Mouse (Mus musculus) v-Abl transformed pro-B cells (cell line): Measurements from ENCODE around the gene Traf2.

Experiments used
- in situ Hi-C, 2 experiments: fragments of 400-800 bp; cut with MboI; formaldehyde crosslinking; loops; one replicate each; pipeline ENCODE4 v1.15.1; 2025; ENCODE audit not compliant: unreplicated experiment in 2 of 2

Gene Traf2

DNA sequence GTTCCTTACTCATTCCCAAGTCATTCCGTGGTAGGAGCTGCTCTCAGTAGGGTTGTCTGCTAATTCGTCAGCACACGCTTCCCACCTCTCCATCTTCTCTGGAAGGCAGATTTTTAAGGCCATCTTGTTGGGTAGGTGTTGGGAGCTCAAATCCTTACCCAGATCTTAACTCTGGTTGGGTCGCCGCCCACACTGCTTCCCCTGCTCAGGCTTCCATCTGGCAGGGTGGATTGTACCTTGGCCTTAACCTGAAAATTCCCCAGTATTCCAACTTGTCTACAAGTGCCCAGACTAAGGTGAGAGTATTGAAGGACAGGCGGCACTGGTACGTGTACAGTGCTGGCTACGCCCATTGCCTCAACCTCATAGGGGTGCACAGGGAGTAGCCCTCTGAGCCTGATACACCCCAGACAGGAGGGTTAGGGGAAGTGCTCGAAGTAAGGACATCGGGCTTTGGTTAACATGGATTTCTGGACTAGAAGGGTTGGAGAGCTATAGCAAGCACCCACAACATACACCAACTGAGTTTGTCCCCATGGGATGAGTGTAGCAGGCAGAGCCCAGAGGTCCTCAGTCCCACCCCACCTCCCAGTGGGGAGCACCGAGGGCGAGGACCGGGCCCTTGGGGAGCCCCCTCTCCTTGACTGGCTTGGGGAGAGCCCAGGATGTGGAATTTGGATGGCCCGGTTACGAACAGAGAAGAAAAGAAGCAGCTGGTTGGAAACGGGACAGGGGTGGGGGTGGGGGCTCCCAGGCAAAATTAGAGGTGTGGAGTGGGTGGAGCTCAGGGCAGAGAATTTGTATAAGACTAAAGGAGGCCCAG is 29.5 kb upstream of the Traf2 start:
- in situ Hi-C loops: no loop called here

DNA sequence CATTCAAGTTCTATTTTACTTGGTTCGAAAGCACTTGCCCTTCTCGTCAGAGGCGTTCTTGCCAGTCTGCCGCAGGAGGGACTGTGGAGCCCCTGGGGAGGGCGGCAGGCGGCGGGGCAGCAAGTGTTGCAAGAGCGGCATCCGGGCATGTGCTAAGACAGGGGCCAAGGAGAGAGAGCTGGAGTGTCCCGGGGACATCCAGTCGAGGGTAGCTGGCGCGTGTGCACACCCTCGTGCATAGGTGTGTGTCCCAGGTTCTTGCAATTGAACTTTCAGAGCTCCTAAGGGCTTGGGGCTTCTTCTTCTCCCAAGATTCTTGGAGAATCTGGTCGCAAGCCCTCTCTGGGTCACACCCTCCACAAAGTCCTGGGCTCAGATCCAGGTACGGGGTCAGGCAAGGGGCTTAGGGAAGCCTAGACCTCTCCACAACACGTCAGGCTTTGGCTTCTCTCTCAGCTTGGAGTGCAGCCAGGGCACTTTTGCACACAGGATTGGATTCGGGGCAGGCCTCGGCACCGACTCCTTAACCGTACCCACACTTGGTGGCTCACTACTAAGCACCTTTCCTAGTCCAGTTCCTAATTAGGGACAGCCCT is 28.8 kb upstream of the Traf2 start:
- in situ Hi-C loops: no loop called here

DNA sequence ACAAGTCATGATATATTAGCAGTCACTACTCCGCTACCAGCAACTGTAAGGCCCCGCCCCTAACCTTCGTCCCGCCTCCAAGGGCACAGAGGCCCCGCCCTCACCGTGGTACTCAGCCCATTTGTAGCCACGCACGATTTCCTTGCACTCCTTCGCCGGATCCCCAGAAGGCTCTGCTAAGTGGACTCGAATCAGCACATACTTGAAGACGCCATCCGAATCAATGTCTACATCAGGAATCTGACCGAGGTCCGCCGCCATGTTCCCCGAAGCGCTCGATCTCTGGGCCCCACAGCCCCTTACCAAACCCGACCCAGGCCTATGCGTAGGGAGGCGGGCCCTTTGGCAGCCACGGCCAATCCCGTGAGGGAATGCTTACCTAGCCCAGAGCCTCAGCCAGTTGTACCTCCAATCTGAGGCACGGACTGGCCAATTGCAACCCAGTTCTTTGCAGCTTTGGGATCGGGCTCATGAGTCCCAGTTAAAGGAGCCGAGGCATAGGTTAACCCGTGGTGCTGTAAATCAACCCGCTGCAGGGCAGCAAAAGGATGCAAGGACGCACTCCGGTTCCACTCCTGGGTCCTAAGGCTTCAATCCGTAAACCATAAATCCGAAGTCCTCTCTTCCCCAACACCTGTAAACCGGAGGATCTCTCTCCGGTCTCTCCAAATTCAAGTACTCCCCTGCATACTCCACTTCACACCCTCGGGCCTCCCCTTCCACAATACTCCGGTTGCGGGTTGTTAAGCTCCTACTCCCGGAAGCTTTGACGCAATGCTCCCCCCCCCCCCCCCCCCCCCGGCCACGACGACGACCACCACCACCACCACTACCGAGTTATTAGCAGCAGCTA is 28.1 kb upstream of the Traf2 start, which contains the start of the genes Mamdc4 and Phpt1:
Gene Mamdc4 (minus strand): TSS at position 267 of the 853 bp plus-strand sequence.
Gene Phpt1 (minus strand): TSS at position 646 of the 853 bp plus-strand sequence.
- in situ Hi-C loops: no loop called here

DNA sequence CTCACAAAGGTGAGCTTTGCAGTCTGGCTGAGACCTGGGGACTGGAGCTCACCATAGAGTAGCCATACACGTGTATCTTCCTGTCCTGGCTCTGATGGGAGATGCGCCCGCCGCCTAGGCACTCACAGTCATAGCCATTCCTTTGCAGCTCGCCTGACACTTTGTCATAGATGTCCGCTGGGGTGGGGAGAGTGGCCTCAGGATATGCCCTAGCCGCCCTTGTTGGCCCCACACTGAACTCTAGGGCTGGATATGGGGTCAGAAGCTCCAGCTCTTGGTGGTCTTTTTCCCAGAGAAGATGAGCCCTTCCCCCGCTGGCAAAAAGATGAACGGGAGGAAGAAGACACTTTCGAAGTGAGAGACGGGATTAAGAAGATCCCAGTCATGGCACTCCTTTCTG is 27.4 kb upstream of the Traf2 start:
- in situ Hi-C loops: no loop called here

DNA sequence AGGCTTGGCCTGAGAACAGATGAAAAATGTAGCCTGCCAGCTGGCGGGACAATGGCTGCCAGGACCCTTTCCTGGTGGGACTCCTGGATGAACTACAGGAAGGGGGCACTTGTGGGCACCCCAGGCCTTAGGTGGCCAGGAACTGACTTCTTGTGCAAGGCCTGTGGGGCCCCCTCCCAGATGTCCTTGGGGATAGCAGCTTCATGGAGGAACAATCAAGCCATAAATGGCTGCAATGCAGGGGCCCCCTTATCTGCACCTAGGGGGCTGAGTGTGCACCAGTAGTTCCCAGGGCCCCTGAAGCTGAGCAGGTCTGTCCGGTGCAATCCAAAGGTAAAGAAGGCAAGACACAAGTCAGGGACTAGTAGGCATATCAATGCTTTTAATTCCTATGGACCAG is 26.3 kb upstream of the Traf2 start:
- in situ Hi-C loops: no loop called here

DNA sequence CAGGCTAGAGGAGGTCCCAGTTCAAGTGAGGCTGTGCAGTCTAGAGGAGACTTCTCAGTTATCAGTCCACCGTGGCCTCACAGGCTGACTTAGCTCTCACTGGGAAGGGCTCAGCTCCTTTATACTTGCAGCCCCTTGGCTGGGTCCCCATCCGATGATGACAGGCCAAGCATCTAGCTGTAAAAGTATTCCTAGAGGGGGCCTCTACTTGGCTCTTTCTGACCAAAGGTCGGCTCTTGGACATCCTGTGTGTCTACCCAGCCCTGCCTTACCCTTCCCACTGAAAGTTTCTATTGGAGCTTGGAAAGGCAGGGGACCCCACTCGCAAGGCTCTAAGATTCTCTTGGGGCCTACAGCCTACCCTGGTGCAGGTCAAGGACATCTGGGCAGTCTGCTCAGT is 24.5 kb upstream of the Traf2 start:
- in situ Hi-C loops: no loop called here

DNA sequence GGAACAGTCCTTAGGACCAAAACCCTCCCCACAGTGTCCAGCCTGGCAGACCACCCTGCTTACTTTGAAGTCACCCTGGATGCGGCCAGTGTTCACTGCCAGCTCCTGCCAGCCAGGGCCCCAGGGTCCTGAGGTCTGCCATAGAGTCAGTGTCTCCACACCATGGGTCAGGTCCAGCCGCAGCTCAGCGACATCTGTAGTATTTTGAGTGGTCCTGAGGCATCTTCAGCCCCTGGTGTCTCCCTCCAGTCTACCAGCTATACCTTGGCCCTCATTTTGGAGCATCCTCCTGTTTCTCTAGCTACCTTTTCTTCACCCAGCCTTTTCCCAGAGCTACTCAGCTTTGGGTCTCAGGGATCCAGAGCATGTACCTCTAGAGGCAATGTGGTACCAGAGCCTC is 22.6 kb upstream of the Traf2 start:
- in situ Hi-C loops: no loop called here

DNA sequence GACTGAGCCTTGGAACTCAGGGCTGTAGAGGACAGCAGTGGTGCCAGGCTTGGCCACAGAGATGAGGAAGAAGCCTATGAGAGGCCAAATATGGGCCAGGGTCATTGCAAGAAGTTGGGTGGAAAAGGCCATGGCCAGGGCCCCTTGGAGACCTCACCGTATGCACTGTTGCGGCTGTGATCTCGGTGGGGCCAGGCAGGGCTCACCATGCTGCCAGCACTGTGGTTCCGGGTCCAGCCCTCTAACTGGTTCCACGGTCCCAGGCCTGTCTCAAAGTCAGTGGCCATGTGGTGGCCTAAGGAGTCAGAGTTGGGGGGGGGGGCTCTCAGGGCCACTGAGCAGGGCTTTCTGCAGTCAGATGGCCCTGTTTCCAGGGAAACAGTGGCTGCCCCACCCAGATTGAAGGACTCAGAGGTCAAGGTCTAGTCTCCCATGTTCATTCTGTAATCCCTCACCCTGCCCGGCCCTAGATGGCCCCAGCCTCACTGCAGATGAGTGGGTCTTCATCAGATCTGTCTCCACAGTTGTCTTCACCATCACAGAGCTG is 21.8 kb upstream of the Traf2 start:
- in situ Hi-C loops: no loop called here

DNA sequence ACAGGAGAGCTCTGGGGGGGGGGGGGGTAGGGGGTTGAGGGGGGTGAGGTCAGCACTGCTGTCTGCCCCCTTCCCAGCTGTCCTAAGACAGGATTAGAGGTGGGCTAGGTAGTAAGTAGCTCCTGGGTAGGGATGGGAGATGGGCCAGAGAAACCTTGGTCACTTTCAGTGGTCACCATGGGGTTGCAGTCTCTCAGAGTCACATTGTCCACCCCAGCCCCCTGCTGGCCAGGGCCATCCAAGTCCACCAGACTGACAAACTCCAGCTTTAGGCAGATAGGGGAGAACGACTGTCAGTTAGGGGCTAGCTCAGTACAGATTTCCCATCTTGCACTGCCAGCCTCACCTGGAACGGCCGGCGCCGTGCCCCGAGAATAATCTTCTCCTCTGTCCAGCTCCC is 19.8 kb upstream of the Traf2 start:
- in situ Hi-C loops: no loop called here

DNA sequence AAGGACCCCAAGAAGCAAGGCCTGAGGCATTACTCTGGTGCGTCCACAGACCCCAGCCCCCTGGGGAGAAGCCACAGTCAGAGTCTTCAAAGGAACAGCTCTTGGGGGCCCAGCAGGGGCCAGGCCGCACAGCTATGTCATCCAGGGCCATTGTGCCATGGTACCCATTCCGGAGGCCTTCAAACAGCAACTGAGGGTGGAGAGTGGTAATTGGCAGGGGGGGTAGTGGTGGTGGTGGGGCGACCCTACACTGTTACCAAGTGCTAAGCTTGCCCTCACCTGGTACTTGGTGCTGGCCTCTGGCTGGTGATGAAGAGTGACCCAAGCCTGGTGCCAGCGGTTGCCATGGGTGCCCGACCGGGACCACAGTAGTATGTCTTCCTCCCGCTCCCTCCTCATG is 19.0 kb upstream of the Traf2 start:
- in situ Hi-C loops: no loop called here

DNA sequence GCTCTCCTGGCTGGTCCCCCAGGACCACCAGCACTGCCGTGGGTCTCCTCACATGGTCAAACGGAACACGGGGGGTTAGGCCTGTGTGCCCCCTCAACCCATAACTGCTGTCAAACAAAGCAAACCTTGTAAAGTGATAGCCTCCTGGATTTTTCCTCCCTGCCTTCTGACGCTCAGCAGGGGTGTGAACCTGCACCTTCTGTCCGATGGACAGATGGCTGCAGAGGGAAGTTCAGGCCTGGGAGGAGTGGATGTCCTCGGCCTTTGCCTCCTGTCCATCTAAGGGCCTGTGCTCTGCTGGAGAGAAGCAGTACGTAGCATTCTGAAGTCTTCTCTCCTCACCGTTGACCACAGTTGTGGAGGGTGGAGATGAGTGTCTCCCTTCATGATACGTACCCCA is 15.2 kb upstream of the Traf2 start:
- in situ Hi-C loops: no loop called here

DNA sequence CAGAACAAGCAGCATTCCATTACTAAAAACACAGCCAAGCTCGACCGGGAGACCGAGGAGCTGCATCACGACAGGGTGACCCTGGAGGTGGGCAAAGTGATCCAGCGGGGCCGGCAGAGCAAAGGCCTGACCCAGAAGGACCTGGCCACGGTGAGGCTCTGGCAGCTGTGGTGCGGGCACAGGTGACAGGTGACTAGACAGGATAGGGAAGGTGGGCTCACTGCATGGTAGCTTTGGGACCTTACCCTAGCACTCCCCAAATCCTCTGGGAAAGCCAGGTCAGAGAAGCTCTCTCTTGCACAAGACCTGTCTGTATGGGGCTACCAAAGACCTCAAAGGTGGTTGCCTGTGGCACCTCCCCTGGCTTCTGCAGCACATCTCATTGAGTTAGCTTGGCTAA is 13.8 kb upstream of the Traf2 start:
- in situ Hi-C loops: no loop called here

DNA sequence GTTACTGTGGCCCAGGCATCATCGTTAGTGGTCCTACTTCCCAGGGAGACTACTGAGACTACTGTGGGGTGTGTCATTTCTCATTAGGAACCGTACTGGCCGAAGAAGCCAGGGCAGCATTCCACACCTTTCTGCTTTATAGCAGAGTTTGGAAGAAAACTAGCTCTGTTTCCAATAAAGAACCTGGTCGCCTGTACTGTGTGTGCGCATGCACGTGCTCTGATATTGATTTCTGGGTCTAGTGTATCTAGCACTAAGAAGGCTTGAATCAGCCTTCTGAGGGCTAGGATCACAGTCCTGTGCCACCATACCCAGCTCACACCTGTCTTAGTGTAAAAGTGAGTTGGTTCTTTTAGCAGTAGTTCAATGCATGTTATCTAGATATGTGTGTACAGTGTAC is 12.0 kb upstream of the Traf2 start:
- in situ Hi-C loops: loop anchor here in 1 of 2 experiments (10.0 kb wide), 1 partner anchor 54 kb away; the partner anchor contains the start of genes C8g and Fbxw5

DNA sequence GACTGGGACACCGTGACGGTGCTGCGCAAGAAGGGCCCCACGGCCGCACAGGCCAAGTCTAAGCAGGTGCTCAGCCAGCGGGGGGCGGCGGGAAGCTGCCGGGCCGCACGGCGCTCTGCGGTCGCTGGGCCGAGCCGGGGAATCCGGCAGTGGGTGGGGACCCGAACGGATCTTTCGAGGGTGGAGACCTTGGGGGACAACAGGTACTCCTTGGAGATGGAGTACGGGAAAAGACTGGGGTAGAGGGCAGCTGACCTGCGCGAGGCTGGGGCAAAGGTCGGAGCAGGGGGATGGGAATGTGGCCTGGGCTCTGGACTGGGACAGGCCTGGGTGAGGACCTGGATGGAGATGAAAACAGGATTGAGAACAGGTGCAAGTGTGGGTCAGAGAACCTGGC is 11.2 kb upstream of the Traf2 start:
- in situ Hi-C loops: loop anchor here in 1 of 2 experiments (10.0 kb wide), 1 partner anchor 53 kb away; the partner anchor contains the start of genes C8g and Fbxw5

DNA sequence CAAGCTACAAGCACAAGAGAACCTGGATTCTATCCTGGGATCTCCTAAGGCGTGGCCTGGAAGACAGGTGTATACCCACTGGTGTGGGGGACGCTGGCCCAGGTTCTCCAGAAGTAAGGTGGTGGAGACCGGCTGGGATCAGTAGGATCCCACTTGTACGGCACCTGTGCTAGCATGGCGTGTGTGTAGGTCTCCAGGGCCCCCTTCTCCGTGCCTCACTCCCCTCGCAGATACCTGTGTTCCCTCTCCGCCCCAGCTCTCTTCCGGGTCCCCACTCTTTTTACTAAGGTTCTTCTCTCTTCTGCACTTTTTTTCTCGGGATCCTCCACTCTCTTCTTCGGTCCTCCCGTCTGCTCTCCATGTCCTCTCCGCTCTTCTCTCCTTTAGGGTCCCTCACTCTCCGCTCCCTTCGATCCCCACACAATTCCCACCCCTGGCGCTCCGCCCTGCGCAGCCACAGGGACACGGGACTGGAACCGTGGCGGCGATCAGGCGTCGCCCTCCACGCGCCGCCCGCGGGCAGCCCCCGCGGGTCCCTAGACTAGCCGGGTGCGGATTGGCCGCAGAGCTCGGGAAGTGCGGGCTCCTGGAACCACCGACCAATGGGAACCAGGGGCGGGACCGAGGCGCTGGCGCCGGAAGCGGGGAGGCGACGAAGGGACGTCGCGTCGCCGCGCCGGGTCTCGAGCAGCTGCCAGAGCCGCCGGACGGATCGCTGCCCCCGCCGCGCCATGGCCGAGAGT is 10.7 kb upstream of the Traf2 start, which contains the start of gene Edf1:
Gene Edf1 (plus strand): TSS at position 627 of the 743 bp plus-strand sequence.
- in situ Hi-C loops: loop anchor here in 1 of 2 experiments (10.0 kb wide), 1 partner anchor 53 kb away; the partner anchor contains the start of genes C8g and Fbxw5

DNA sequence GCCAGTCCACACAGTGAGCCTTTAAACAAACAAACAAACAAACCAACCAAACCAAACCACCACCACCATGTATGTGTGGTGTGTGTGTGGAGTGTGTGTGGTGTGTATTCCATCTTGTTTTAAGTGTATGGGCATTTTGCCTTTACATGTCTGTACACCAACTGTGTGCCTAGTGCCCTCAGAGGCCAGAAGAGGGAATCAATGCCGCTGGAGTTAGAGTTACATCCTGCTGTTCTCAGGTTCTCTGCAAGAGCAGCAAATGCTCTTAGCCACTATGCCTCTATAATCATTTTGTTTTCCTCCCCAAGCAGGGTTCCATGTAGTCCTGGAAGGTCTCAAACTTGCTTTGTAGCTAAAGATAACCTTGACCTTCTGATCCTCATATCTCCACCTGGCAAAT is 9.6 kb upstream of the Traf2 start:
- in situ Hi-C loops: loop anchor here in 1 of 2 experiments (10.0 kb wide), 1 partner anchor 51 kb away; the partner anchor contains the start of genes C8g and Fbxw5

DNA sequence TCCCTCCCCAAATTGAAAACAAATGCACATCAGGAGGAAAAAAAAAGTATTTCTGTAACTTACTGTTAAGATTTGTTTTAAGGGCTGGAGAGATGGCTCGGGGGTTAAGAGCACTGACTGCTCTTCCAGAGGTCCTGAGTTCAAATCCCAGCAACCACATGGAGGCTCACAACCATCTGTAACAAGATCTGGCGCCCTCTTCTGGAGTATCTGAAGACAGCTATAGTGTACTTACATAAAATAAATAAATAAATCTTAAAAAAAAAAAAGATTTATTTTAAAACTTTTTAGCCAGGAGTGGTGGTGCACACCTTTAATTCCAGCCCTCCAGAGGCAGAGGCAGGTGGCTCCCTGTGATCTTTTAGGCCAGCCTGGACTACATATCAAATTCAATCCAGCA is 8.7 kb upstream of the Traf2 start:
- in situ Hi-C loops: loop anchor here in 1 of 2 experiments (10.0 kb wide), 1 partner anchor 51 kb away; the partner anchor contains the start of genes C8g and Fbxw5

DNA sequence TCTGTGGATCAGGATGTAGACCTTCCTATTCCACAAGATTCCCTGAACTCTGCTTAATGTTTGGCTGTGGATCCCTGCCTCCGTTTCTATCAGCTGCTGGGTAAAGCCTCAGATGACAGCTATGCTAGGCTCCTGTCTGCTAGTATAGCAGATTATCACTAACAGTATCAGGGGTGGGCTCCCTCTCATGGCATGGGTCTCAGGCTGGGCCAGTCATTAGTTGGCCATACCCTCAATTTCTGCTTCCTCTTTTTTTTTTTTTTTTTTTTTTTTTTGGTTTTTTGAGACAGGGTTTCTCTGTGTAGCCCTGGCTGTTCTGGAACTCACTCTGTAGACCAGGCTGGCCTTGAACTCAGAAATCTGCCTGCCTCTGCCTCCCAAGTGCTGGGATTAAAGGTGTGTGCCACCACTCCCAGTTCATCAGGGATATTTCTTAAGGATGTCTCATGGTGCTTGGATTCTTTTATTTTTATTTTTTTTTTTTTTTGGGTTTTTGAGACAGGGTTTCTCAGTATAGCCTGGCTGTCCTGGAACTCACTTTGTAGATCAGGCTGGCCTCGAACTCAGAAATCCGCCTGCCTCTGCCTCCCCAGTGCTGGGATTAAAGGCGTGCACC is 6.5 kb upstream of the Traf2 start:
- in situ Hi-C loops: loop anchor here in 1 of 2 experiments (5.0 to 10.0 kb wide), 2 partner anchors 48 to 131 kb away; partner anchors contain the start of genes C8g, Fbxw5 and Fut7

DNA sequence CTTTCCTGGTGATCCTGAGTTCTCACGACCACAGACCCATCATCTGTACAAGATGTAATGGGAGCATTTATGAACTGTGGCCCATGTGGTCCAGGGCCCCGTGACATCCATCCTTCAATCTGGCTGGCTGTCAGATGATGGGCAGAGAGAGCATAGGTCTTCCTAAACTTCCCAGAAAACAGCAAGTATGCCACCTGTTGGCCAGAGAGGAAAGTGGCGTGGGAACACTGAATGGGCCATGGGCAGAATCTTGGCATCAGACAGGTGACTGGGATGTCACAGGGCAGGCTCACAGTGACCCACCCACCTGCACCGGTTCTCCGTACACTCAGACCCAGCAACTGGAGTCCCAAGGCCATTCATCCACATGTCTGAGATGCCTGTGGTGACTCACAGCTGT is 4.4 kb upstream of the Traf2 start:
- in situ Hi-C loops: loop anchor here in 1 of 2 experiments (5.0 to 10.0 kb wide), 2 partner anchors 46 to 129 kb away; partner anchors contain the start of genes C8g, Fbxw5 and Fut7
